Mouse (Mus musculus): ENCODE data around the gene Pcdh11x.

- TF ChIP-seq CTCF (IDR thresholded peaks at IDR 0.05; ENCODE audit: low read depth), result no peak
- no peak for TF ChIP-seq EP300 (IDR thresholded peaks at IDR 0.05; ENCODE audit: low read depth)
Observed at GRCm38 (mm10) chrX:120301469-120302175, 11.6 kb downstream of the Pcdh11x start.
